Mouse (Mus musculus) embryonic facial prominence, embryonic 15.5 days (tissue): ENCODE measurements around the gene Ccdc13. TPM values are rescaled to one million over a fixed set of nuclear protein-coding genes. Genes with fewer than 3 reads are reported as not detected.
A peak's percentile ranks its signal among the peaks of the same experiment; 100 is the strongest.

Experiments
- ATAC-seq: fragments of 200-750 bp; cut with Nextera tagmentation; 2 replicates; pipeline ENCODE4 v1.8.0; 2017; ENCODE audit warnings: low read depth, moderate TSS enrichment; ENCODE audit not compliant: insufficient number of reproducible peaks, low FRiP score, low TSS enrichment
- H3K27ac ChIP-seq: fragments of 300-500 bp; sonication (generic); replicated peaks from 2 replicates; pipeline ENCODE4 v1.5.1; 2015; ENCODE audit warnings: mild to moderate bottlenecking, inconsistent platforms
- H3K27me3 ChIP-seq: fragments of 300-500 bp; sonication (generic); 2 replicates; pipeline ENCODE4 v1.6.1; 2015; ENCODE audit warnings: inconsistent platforms
- H3K36me3 ChIP-seq: fragments of 300-500 bp; sonication (generic); 2 replicates; pipeline ENCODE4 v1.6.1; 2015; ENCODE audit warnings: mild to moderate bottlenecking, inconsistent platforms
- H3K4me1 ChIP-seq: fragments of 300-500 bp; sonication (generic); 2 replicates; pipeline ENCODE4 v1.6.1; 2015; ENCODE audit warnings: inconsistent platforms
- H3K4me2 ChIP-seq: fragments of 300-500 bp; sonication (generic); replicated peaks from 2 replicates; pipeline ENCODE4 v1.6.1; 2015; ENCODE audit warnings: mild to moderate bottlenecking, inconsistent platforms
- H3K4me3 ChIP-seq: fragments of 300-500 bp; sonication (generic); replicated peaks from 2 replicates; pipeline ENCODE4 v1.5.1; 2015; ENCODE audit warnings: mild to moderate bottlenecking, inconsistent platforms
- H3K9ac ChIP-seq: fragments of 300-500 bp; sonication (generic); 2 replicates; pipeline ENCODE4 v1.6.1; 2015; ENCODE audit warnings: inconsistent platforms
- H3K9me3 ChIP-seq: fragments of 300-500 bp; sonication (generic); replicated peaks from 2 replicates; pipeline ENCODE4 v1.6.1; 2016; ENCODE audit warnings: inconsistent platforms
- WGBS: fragments of 180-500 bp; shearing (Covaris S2); methylation state at CpG from one replicate; pipeline ENCODE4 v1.1.7; 2015; 5-methylcytosine and 5-hydroxymethylcytosine counted together
- polyA plus RNA-seq: library from polyadenylated mRNA; unstranded; fragments of >200 nt; fragmentation: Nextera tagmentation; extraction: Ambion mirVana; gene quantifications from 2 replicates; pipeline ENCODE4 v1.2.1, GENCODE M21; 2015

The Ccdc13 gene
- polyA plus RNA-seq, 1 experiment from 2014 or later = 3.1 TPM

- no peak overlapping the region for H3K4me2 ChIP-seq
- no peaks in the 10 kb centered on the region for H3K27me3 ChIP-seq
- H3K27ac ChIP-seq = no peak overlapping the region
- 32% methylated on average over 6 of the region's 6 CpGs for WGBS
- no peaks in the 10 kb centered on the region for H3K36me3 ChIP-seq
- H3K9me3 ChIP-seq = no peaks in the 10 kb centered on the region
- ATAC-seq = no peak
- H3K4me3 ChIP-seq = no peak overlapping the region
- H3K4me1 ChIP-seq = peaks cover 12% of the 10 kb centered on the region; the same call in 1 of the 2 replicates
- H3K9ac ChIP-seq = no peak overlapping the region
Measured at GRCm38 (mm10) chr9:121798887-121799520, 40.3 kb downstream of the Ccdc13 start.

DNA sequence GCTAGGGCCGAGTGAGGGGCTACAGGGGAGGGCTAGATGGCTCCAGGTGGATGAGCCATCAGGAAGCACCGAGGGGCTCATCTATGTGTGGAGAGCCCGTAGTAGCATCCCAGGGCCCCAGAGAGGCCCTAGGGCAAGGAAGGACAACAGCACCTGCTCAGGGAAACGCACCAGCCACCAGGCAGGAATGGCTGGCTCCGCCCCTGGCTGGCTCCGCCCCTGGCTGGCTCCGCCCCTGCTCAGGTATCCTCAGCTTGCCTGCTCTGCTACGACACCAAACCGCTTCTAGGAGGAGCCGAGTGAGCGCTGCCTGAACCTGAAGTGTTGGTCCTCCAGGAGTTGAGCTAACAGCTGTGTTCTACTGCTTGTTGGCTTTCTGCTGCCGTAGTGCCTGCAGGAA lies 41.5 kb downstream of the Ccdc13 start:
- H3K9me3 ChIP-seq = no peaks in the 10 kb centered on the region
- WGBS = 12% methylated on average over 12 of the region's 12 CpGs
- no peak overlapping the region for H3K4me3 ChIP-seq
- no peaks in the 10 kb centered on the region for H3K36me3 ChIP-seq
- peaks cover 12% of the 10 kb centered on the region; the same call in 1 of the 2 replicates for H3K4me1 ChIP-seq
- no peak overlapping the region for H3K27ac ChIP-seq
- 0 out of 2 replicates have a peak overlapping the region, but pooled peaks have one; percentile 22 for H3K4me2 ChIP-seq
- 0 out of 2 replicates have a peak, but pooled peaks have one; percentile 13 for ATAC-seq
- no peaks in the 10 kb centered on the region for H3K27me3 ChIP-seq
- no peak overlapping the region for H3K9ac ChIP-seq

DNA sequence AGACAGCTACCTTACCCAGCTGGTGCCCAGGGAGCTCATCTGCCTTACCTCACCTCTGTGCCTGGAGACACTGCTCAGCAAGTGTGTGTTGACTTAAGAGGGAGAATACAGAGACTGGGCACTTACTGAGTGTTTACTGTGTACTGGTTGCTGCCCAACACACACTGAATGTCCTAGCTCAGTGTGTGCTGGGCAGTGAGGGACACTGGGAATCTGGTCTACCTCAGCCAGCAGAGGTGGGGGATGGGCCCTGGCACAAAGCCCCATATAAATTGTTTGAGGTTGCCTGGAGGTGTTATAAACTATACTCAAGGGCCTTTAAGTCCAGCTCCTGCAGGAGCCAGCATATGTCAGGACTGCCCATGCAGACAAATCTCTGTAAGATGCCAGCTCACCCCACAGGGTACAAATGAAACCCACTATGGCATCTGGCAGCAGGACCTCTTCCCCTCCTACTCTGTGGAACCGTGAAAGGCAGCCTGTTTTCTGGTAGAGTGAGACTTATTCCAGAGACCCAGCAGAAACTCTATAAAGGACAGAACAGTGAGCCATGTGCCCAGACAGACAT lies 44.2 kb downstream of the Ccdc13 start:
- H3K27ac ChIP-seq = no peak overlapping the region
- no peak overlapping the region for H3K9ac ChIP-seq
- peaks cover 12% of the 10 kb centered on the region; the same call in 1 of the 2 replicates for H3K4me1 ChIP-seq
- WGBS = 30% methylated on average over 1 of the region's 1 CpGs
- H3K36me3 ChIP-seq = no peaks in the 10 kb centered on the region
- no peak overlapping the region for H3K4me2 ChIP-seq
- H3K4me3 ChIP-seq = no peak overlapping the region
- H3K27me3 ChIP-seq = peaks cover 3% of the 10 kb centered on the region; the same call in 1 of the 2 replicates
- H3K9me3 ChIP-seq = no peaks in the 10 kb centered on the region
- ATAC-seq = no peak

DNA sequence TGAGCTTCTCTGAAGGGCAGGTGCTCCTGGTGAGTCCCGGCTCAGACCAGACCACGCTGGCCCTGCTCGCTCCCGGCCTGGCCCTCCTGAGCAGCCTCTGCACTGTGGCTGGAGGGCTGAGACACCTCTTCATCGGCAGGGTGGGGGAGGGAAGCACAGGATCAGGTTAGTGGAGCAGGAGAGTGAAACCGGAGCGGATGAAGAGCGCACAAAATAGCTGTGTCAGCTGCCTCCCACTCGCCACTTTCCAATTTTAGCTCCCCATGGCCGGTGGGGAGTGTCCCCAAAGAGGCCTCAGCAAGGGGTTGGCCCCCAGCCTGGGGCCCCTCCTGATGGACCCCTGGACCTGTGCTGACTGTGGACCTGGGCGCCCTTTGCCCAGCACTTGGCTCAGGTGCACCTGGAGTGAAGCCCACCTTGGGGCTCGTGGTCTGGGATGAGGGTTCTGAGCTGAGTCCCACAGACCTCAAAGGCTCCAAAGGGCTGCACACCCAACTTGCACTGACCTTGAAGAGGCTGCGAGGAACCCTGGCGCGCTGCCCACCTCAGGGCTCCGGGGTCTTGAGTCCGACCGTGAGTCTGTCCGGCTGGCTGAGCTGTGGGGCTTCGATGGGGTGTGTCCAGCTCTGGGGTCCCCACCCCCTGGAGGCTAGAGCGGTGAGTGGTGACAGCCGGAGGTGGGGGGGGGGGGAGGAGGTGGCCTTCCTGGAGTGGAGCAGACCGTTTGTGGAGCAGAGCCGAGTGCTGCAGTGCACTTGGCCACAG lies 47.3 kb downstream of the Ccdc13 start, which contains the start of gene Hhatl:
Hhatl (minus strand) TSS at position 751 of the 765 bp plus-strand sequence.
- peaks cover 3% of the 10 kb centered on the region; the same call in 1 of the 2 replicates for H3K27me3 ChIP-seq
- H3K4me1 ChIP-seq = no peaks in the 10 kb centered on the region
- 44% methylated on average over 24 of the region's 24 CpGs for WGBS

DNA sequence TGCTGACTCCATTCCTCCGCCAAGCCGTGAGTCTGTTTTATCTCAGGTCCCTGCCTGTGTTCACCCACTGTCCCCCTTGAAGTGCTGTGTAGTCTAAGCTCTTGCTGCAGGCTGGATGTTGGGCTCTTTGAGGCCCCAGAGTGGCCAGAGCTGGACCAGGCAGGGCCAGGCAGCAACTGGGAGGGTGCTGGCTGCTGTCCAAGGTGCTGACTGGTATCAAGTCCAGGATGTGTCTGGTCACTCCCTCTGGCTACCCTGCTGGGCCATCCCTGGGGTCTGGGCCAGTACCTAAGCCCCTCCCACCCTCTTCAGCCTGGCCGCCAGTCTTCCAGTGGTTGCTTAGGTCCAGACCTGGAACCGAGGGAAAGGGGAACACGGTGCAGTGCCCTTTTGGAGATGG lies 48.1 kb downstream of the Ccdc13 start:
- Histone ChIP-seq H3K27me3 (peaks cover 3% of the 10 kb centered on the region; the same call in 1 of the 2 replicates), H3K4me3 (no peak overlapping the region), H3K9me3 (no peaks in the 10 kb centered on the region), H3K4me2 (no peak overlapping the region), H3K36me3 (no peaks in the 10 kb centered on the region), H3K4me1 (no peaks in the 10 kb centered on the region), H3K27ac (no peak overlapping the region), H3K9ac (no peak overlapping the region)
- WGBS = 12% methylated on average over 5 of the region's 5 CpGs
- ATAC-seq = peak; percentile 11; the same call in 1 of the 2 replicates

More for the DNA sequence above, 47.3 kb downstream of the Ccdc13 start, which contains the start of gene Hhatl:
- Histone ChIP-seq H3K27ac (no peak within 1 kb of the TSS), H3K36me3 (no peaks in the 10 kb centered on the region), H3K4me2 (no peak within 1 kb of the TSS), H3K9ac (no peak within 1 kb of the TSS), H3K4me3 (no peak within 1 kb of the TSS), H3K9me3 (no peaks in the 10 kb centered on the region)
- no peak for ATAC-seq

DNA sequence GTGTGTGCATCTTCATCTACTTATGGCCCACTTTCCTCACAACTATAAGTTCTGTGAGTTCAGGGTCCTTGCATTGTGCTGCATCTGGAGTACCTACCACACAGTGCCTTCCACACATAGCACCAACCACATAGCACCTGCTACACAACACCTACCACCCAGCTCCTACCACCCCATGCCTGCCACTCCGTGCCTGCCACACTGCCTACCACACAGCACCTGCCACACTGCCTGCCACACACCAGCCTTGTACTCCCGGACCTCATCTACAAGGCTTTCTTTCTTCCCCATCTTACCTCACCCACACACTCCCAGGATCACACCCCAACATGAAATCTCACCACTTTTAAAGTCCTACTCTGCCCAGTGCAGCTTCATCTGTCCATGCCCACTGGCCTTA lies 52.9 kb downstream of the Ccdc13 start:
- Histone ChIP-seq H3K9ac (no peak overlapping the region), H3K4me3 (no peak overlapping the region), H3K4me2 (no peak overlapping the region), H3K27ac (no peak overlapping the region), H3K36me3 (no peaks in the 10 kb centered on the region), H3K4me1 (no peaks in the 10 kb centered on the region), H3K27me3 (peaks cover 2% of the 10 kb centered on the region; the same call in 1 of the 2 replicates), H3K9me3 (no peaks in the 10 kb centered on the region)
- no peak for ATAC-seq
- 79% methylated on average over 2 of the region's 2 CpGs for WGBS

- 82% methylated on average over 8 of the region's 8 CpGs for WGBS
- no peak for ATAC-seq
Measured at GRCm38 (mm10) chr9:121785261-121785660, 54.0 kb downstream of the Ccdc13 start.

DNA sequence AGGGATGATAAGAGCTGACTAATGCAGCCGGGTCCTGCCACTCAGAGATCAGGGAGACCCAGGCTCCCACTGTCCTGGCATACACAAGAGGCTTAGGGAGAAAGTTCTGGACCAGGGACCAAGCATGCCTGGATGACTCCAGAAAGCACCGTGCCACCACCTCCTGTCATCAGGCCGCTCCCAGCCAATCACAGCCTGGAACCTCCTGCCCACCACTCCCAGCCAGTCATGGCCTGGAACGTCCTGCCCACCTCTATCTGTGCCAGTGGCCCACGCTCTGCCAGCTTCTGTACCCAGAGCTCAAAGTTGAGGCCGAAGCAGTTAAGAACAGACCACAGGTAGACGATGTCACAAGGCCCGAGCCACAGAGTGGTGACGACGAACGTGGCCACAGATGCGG lies 54.5 kb downstream of the Ccdc13 start:
- no peak overlapping the region for H3K4me2 ChIP-seq
- 84% methylated on average over 12 of the region's 12 CpGs for WGBS
- no peak overlapping the region for H3K9ac ChIP-seq
- H3K27ac ChIP-seq = no peak overlapping the region
- no peaks in the 10 kb centered on the region for H3K9me3 ChIP-seq
- no peaks in the 10 kb centered on the region for H3K36me3 ChIP-seq
- H3K27me3 ChIP-seq = no peaks in the 10 kb centered on the region; the same call in 1 of the 2 replicates
- no peaks in the 10 kb centered on the region for H3K4me1 ChIP-seq
- H3K4me3 ChIP-seq = no peak overlapping the region
- no peak for ATAC-seq

More at GRCm38 (mm10) chr9:121785261-121785660, 54.0 kb downstream of the Ccdc13 start:
- Histone ChIP-seq H3K9me3 (no peaks in the 10 kb centered on the region), H3K27ac (no peak overlapping the region), H3K36me3 (no peaks in the 10 kb centered on the region), H3K27me3 (no peaks in the 10 kb centered on the region), H3K4me1 (no peaks in the 10 kb centered on the region), H3K9ac (no peak overlapping the region), H3K4me2 (no peak overlapping the region), H3K4me3 (no peak overlapping the region)

DNA sequence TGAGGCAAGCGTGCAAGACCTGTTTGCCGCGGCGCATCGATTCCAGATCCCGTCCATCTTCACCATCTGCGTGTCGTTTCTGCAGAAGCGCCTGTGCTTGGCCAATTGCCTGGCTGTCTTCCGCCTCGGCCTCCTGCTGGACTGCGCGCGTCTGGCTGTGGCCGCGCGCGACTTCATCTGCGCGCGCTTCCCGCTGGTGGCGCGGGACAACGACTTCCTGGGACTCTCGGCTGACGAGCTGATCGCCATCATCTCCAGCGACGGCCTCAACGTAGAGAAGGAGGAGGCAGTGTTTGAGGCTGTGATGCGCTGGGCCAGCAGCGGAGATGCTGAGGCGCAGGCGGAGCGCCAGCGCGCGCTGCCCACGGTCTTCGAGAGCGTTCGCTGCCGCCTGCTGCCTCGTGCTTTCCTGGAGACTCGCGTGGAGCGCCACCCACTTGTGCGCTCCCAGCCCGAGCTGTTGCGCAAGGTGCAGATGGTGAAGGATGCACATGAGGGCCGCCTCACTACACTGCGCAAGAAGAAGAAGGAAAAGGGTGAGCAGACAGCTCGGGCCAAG lies 61.1 kb downstream of the Ccdc13 start:
- H3K9me3 ChIP-seq = no peaks in the 10 kb centered on the region
- peak overlapping the region; percentile 56 for H3K4me2 ChIP-seq
- H3K36me3 ChIP-seq = no peaks in the 10 kb centered on the region
- WGBS = 14% methylated on average over 54 of the region's 54 CpGs
- H3K9ac ChIP-seq = no peak overlapping the region
- H3K27ac ChIP-seq = no peak overlapping the region
- ATAC-seq = no peak
- peaks cover 11% of the 10 kb centered on the region for H3K4me1 ChIP-seq
- peaks cover 34% of the 10 kb centered on the region for H3K27me3 ChIP-seq
- peak overlapping the region; percentile 35 for H3K4me3 ChIP-seq

- H3K27ac ChIP-seq = no peak within 1 kb of the TSS; the same call in 1 of the 2 replicates
- H3K36me3 ChIP-seq = no peaks in the 10 kb centered on the region
- H3K27me3 ChIP-seq = peaks cover 34% of the 10 kb centered on the region
- no peak within 1 kb of the TSS for H3K9ac ChIP-seq
- WGBS = 17% methylated on average over 30 of the region's 30 CpGs
- H3K9me3 ChIP-seq = no peaks in the 10 kb centered on the region
- peaks cover 11% of the 10 kb centered on the region for H3K4me1 ChIP-seq
- peak within 1 kb of the TSS; percentile 56 for H3K4me2 ChIP-seq
- peak; percentile 77 for ATAC-seq
- H3K4me3 ChIP-seq = peak within 1 kb of the TSS; percentile 35
Measured at GRCm38 (mm10) chr9:121777484-121778065, 61.7 kb downstream of the Ccdc13 start, which contains the start of gene Klhl40. Gene Klhl40, plus strand, starts transcription at chr9:121777607.
